Mouse (Mus musculus): ENCODE measurements at regions not wholly inside any gene's neighbourhood (a gene's known extent, or its start where the extent isn't known, plus 50 kb on each side); places are given as distances from the start of the nearest gene placed in this dataset.

- TF ChIP-seq POLR2A (IDR thresholded peaks at IDR 0.05; ENCODE audit: control insufficient read depth, low read depth, low read length) = no peak
- no peak for TF ChIP-seq CTCF (IDR thresholded peaks at IDR 0.05; ENCODE audit: control insufficient read depth, insufficient read depth, insufficient replicate concordance, low read depth, low read length)
Observed at GRCm38 (mm10) chr4:84201001-84201400, 474.1 kb downstream of the Bnc2 start.
